Mouse (Mus musculus): ENCODE results near the gene Sesn1. TPM values are rescaled to one million over a fixed set of nuclear protein-coding genes. Genes with fewer than 3 reads are reported as not detected.
"Not testable (repeated sequence)": the region's sequence is repeated elsewhere in the genome, so short reads cannot be mapped to it uniquely, and the experiment has no call there.

The Sesn1 gene
- polyA plus RNA-seq, 1 experiment from 2014 or later = 33.9 TPM

GRCm38 (mm10) chr10:41818733-41819070 lies 9.0 kb downstream of the Sesn1 start:
- H3K4me2 ChIP-seq (ENCODE audit: low read length); DNase-seq; H3K27me3 ChIP-seq (ENCODE audit: control insufficient read depth, insufficient read depth, low read length); ATAC-seq (ENCODE audit: low FRiP score, low TSS enrichment); H3K9ac ChIP-seq (replicated peaks; ENCODE audit: low read length); H3K36me3 ChIP-seq (ENCODE audit: control insufficient read depth, insufficient read depth, low read length); H3K27ac ChIP-seq (replicated peaks; ENCODE audit: low read depth, low read length); H3K4me3 ChIP-seq (replicated peaks; ENCODE audit: low read depth, low read length); H3K9me3 ChIP-seq (ENCODE audit: control insufficient read depth, low read length): not testable (repeated sequence)
- peaks cover 11% of the 10 kb centered on the region for H3K4me1 ChIP-seq (ENCODE audit: control insufficient read depth, insufficient read depth, low read length)
- 94% methylated on average over 6 of the region's 6 CpGs for WGBS

- ATAC-seq (ENCODE audit: low FRiP score, low TSS enrichment) = no peak
- H3K27ac ChIP-seq (replicated peaks; ENCODE audit: low read depth, low read length) = no peak overlapping the region
- H3K9ac ChIP-seq (replicated peaks; ENCODE audit: low read length) = no peak overlapping the region
- H3K4me1 ChIP-seq (ENCODE audit: control insufficient read depth, insufficient read depth, low read length) = peaks cover 5% of the 10 kb centered on the region
- no peaks in the 10 kb centered on the region for H3K36me3 ChIP-seq (ENCODE audit: control insufficient read depth, insufficient read depth, low read length)
- H3K4me2 ChIP-seq (ENCODE audit: low read length) = no peak overlapping the region
- WGBS = 92% methylated on average over 3 of the region's 3 CpGs
- no peak for DNase-seq
- no peak overlapping the region for H3K4me3 ChIP-seq (replicated peaks; ENCODE audit: low read depth, low read length)
- H3K27me3 ChIP-seq (ENCODE audit: control insufficient read depth, insufficient read depth, low read length) = no peaks in the 10 kb centered on the region
- no peaks in the 10 kb centered on the region for H3K9me3 ChIP-seq (ENCODE audit: control insufficient read depth, low read length)
Measured at GRCm38 (mm10) chr10:41819307-41819706, 9.6 kb downstream of the Sesn1 start.

DNA sequence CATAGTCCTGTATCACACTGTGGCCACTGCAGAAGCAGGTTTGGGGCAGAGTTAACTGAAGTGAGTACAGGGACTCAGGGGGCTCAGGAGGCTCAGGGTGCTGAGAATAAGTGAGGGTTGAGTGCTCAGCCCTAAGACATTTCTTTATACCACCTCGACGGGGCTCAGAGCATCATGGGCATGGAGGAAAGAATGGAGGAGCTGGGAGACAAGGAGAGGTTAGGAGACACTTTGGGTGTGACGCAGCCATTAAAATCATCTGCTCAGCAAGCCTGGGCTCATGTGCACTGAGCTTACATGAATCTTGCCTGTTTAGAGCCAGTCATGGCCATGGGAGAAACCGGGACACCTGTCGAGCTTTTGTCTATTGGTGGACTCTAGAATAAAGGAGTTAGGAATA lies 10.7 kb downstream of the Sesn1 start:
- whole genome bisulfite sequencing = 90% methylated on average over 5 of the region's 5 CpGs
- H3K27me3 ChIP-seq (ENCODE audit: control insufficient read depth, insufficient read depth, low read length) = no peaks in the 10 kb centered on the region
- DNase-seq (no peak), ATAC-seq (ENCODE audit: low FRiP score, low TSS enrichment) (no peak)
- H3K36me3 ChIP-seq (ENCODE audit: control insufficient read depth, insufficient read depth, low read length) = no peaks in the 10 kb centered on the region
- H3K27ac ChIP-seq (replicated peaks; ENCODE audit: low read depth, low read length) = no peak overlapping the region
- H3K4me1 ChIP-seq (ENCODE audit: control insufficient read depth, insufficient read depth, low read length) = no peaks in the 10 kb centered on the region
- no peaks in the 10 kb centered on the region for H3K9me3 ChIP-seq (ENCODE audit: control insufficient read depth, low read length)
- no peak overlapping the region for H3K9ac ChIP-seq (replicated peaks; ENCODE audit: low read length)
- no peak overlapping the region for H3K4me2 ChIP-seq (ENCODE audit: low read length)
- H3K4me3 ChIP-seq (replicated peaks; ENCODE audit: low read depth, low read length) = no peak overlapping the region

- ATAC-seq (ENCODE audit: low FRiP score, low TSS enrichment) (no peak), DNase-seq (no peak)
- Histone ChIP-seq H3K4me2 (ENCODE audit: low read length) (no peak overlapping the region), H3K4me3 (replicated peaks; ENCODE audit: low read depth, low read length) (no peak overlapping the region), H3K9ac (replicated peaks; ENCODE audit: low read length) (no peak overlapping the region), H3K4me1 (ENCODE audit: control insufficient read depth, insufficient read depth, low read length) (no peaks in the 10 kb centered on the region), H3K9me3 (ENCODE audit: control insufficient read depth, low read length) (no peaks in the 10 kb centered on the region), H3K27me3 (ENCODE audit: control insufficient read depth, insufficient read depth, low read length) (no peaks in the 10 kb centered on the region), H3K27ac (replicated peaks; ENCODE audit: low read depth, low read length) (no peak overlapping the region), H3K36me3 (ENCODE audit: control insufficient read depth, insufficient read depth, low read length) (no peaks in the 10 kb centered on the region)
- 93% methylated on average over 6 of the region's 6 CpGs for WGBS
Measured at GRCm38 (mm10) chr10:41821171-41821570, 11.4 kb downstream of the Sesn1 start.

GRCm38 (mm10) chr10:41822573-41823281 lies 13.0 kb downstream of the Sesn1 start:
- no peaks in the 10 kb centered on the region for H3K27me3 ChIP-seq (ENCODE audit: control insufficient read depth, insufficient read depth, low read length)
- H3K4me1 ChIP-seq (ENCODE audit: control insufficient read depth, insufficient read depth, low read length) = no peaks in the 10 kb centered on the region
- no peak overlapping the region for H3K4me3 ChIP-seq (replicated peaks; ENCODE audit: low read depth, low read length)
- no peak overlapping the region for H3K4me2 ChIP-seq (ENCODE audit: low read length)
- no peaks in the 10 kb centered on the region for H3K36me3 ChIP-seq (ENCODE audit: control insufficient read depth, insufficient read depth, low read length)
- ATAC-seq (ENCODE audit: low FRiP score, low TSS enrichment) (no peak), DNase-seq (no peak)
- WGBS = 90% methylated on average over 5 of the region's 5 CpGs
- H3K27ac ChIP-seq (replicated peaks; ENCODE audit: low read depth, low read length) = no peak overlapping the region
- no peak overlapping the region for H3K9ac ChIP-seq (replicated peaks; ENCODE audit: low read length)
- no peaks in the 10 kb centered on the region for H3K9me3 ChIP-seq (ENCODE audit: control insufficient read depth, low read length)

GRCm38 (mm10) chr10:41823282-41823675 lies 13.5 kb downstream of the Sesn1 start:
- WGBS = 88% methylated on average over 3 of the region's 4 CpGs
- not testable (repeated sequence) for H3K36me3 ChIP-seq (ENCODE audit: control insufficient read depth, insufficient read depth, low read length); H3K9ac ChIP-seq (replicated peaks; ENCODE audit: low read length); DNase-seq; H3K27ac ChIP-seq (replicated peaks; ENCODE audit: low read depth, low read length); H3K9me3 ChIP-seq (ENCODE audit: control insufficient read depth, low read length); ATAC-seq (ENCODE audit: low FRiP score, low TSS enrichment); H3K4me1 ChIP-seq (ENCODE audit: control insufficient read depth, insufficient read depth, low read length); H3K4me3 ChIP-seq (replicated peaks; ENCODE audit: low read depth, low read length); H3K27me3 ChIP-seq (ENCODE audit: control insufficient read depth, insufficient read depth, low read length); H3K4me2 ChIP-seq (ENCODE audit: low read length)

- ATAC-seq (ENCODE audit: low FRiP score, low TSS enrichment) (no peak), DNase-seq (no peak)
- H3K27me3 ChIP-seq (ENCODE audit: control insufficient read depth, insufficient read depth, low read length) = no peaks in the 10 kb centered on the region
- no peak overlapping the region for H3K4me2 ChIP-seq (ENCODE audit: low read length)
- H3K27ac ChIP-seq (replicated peaks; ENCODE audit: low read depth, low read length) = no peak overlapping the region
- H3K4me1 ChIP-seq (ENCODE audit: control insufficient read depth, insufficient read depth, low read length) = no peaks in the 10 kb centered on the region
- H3K36me3 ChIP-seq (ENCODE audit: control insufficient read depth, insufficient read depth, low read length) = no peaks in the 10 kb centered on the region
- H3K9ac ChIP-seq (replicated peaks; ENCODE audit: low read length) = no peak overlapping the region
- H3K4me3 ChIP-seq (replicated peaks; ENCODE audit: low read depth, low read length) = no peak overlapping the region
- WGBS = 93% methylated on average over 4 of the region's 4 CpGs
- H3K9me3 ChIP-seq (ENCODE audit: control insufficient read depth, low read length) = no peaks in the 10 kb centered on the region
Measured at GRCm38 (mm10) chr10:41823916-41824315, 14.2 kb downstream of the Sesn1 start.

DNA sequence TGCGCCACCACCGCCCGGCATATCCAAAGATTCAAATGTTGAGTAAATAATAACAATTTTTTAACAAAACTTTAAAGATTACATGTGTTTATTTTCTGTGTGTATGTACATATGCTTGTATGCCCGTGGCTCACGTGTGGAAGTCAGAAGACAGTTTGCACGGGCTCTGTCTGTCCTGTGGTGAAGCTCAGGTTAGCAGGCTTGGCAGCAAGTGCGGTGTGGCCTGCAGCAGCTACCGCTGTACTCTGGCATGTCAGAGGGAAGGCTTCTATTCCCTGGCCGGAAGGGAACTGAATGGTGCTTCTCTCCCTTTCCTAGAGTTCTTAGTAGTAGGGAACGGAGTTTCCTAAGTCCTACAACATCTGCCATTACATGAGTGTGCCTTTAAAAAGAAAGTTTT lies 15.3 kb downstream of the Sesn1 start:
- ATAC-seq (ENCODE audit: low FRiP score, low TSS enrichment) (no peak), DNase-seq (no peak)
- Histone ChIP-seq H3K4me2 (ENCODE audit: low read length) (no peak overlapping the region), H3K27me3 (ENCODE audit: control insufficient read depth, insufficient read depth, low read length) (no peaks in the 10 kb centered on the region), H3K36me3 (ENCODE audit: control insufficient read depth, insufficient read depth, low read length) (no peaks in the 10 kb centered on the region), H3K9ac (replicated peaks; ENCODE audit: low read length) (no peak overlapping the region), H3K4me1 (ENCODE audit: control insufficient read depth, insufficient read depth, low read length) (no peaks in the 10 kb centered on the region), H3K9me3 (ENCODE audit: control insufficient read depth, low read length) (no peaks in the 10 kb centered on the region), H3K4me3 (replicated peaks; ENCODE audit: low read depth, low read length) (no peak overlapping the region), H3K27ac (replicated peaks; ENCODE audit: low read depth, low read length) (no peak overlapping the region)
- 89% methylated on average over 10 of the region's 10 CpGs for WGBS

- Histone ChIP-seq H3K4me1 (ENCODE audit: control insufficient read depth, insufficient read depth, low read length) (no peaks in the 10 kb centered on the region), H3K27ac (replicated peaks; ENCODE audit: low read depth, low read length) (no peak overlapping the region), H3K36me3 (ENCODE audit: control insufficient read depth, insufficient read depth, low read length) (no peaks in the 10 kb centered on the region), H3K9me3 (ENCODE audit: control insufficient read depth, low read length) (no peaks in the 10 kb centered on the region), H3K4me2 (ENCODE audit: low read length) (no peak overlapping the region), H3K4me3 (replicated peaks; ENCODE audit: low read depth, low read length) (no peak overlapping the region), H3K9ac (replicated peaks; ENCODE audit: low read length) (no peak overlapping the region), H3K27me3 (ENCODE audit: control insufficient read depth, insufficient read depth, low read length) (no peaks in the 10 kb centered on the region)
- DNase-seq (no peak), ATAC-seq (ENCODE audit: low FRiP score, low TSS enrichment) (no peak)
- 89% methylated on average over 4 of the region's 4 CpGs for WGBS
Measured at GRCm38 (mm10) chr10:41825996-41826395, 16.3 kb downstream of the Sesn1 start.

Data from midbrain, embryonic 14.5 days (tissue).